Mouse (Mus musculus): ENCODE results near the gene Foxk2. TPM values are rescaled to one million over a fixed set of nuclear protein-coding genes. Genes with fewer than 3 reads are reported as not detected.

Foxk2 gene
- 14.2 TPM in 2 replicates for total RNA-seq (2023)

GRCm38 (mm10) chr11:121259160-121260100, at the start of gene Foxk2:
Gene Foxk2 (plus strand): TSS chr11:121259990.

GRCm38 (mm10) chr11:121229018-121229439, 30.8 kb upstream of the Foxk2 start, which contains the start of gene Cybc1:
Gene Cybc1 (minus strand): TSS chr11:121229322.

GRCm38 (mm10) chr11:121236564-121237344, 23.0 kb upstream of the Foxk2 start, which contains the start of gene Narf:
Gene Narf (plus strand): TSS chr11:121237253.

GRCm38 (mm10) chr11:121354091-121354707, 94.4 kb downstream of the Foxk2 start, which contains the start of gene Wdr45b:
Gene Wdr45b (minus strand): TSS chr11:121354445.

Other genes with a start within 250 kb of the Foxk2 start
- 1.8 and 2.3 TPM in 2 replicates for gene Cd7, start 220.6 kb upstream of the Foxk2 start, total RNA-seq (2023)
- gene Sectm1b, start 196.4 kb upstream of the Foxk2 start, total RNA-seq (2023) = not detected in 2 replicates
- gene Sectm1a, start 178.8 kb upstream of the Foxk2 start, total RNA-seq (2023) = not detected in 2 replicates
- not detected in 2 replicates for gene Tex19.2, start 141.3 kb upstream of the Foxk2 start, total RNA-seq (2023)
- gene Tex19.1, start 113.8 kb upstream of the Foxk2 start, total RNA-seq (2023) = not detected in 2 replicates
- gene Uts2r, start 99.7 kb upstream of the Foxk2 start, total RNA-seq (2023) = not detected in 2 replicates
- 3.1 and 4.5 TPM in 2 replicates for gene Hexdc, start 55.6 kb upstream of the Foxk2 start, total RNA-seq (2023)
- gene Ogfod3, start 55.3 kb upstream of the Foxk2 start, total RNA-seq (2023) = 2.1 and 3.6 TPM in 2 replicates
- 55.4 and 64.7 TPM in 2 replicates for gene Cybc1, start 30.7 kb upstream of the Foxk2 start, total RNA-seq (2023)
- 40.1 and 41.0 TPM in 2 replicates for gene Narf, start 22.7 kb upstream of the Foxk2 start, total RNA-seq (2023)
- gene Wdr45b, start 94.5 kb downstream of the Foxk2 start, total RNA-seq (2023) = 94.3 and 123 TPM in 2 replicates
- not detected in 2 replicates for gene Rab40b, start 128.3 kb downstream of the Foxk2 start, total RNA-seq (2023)
- 1.5 and 2.7 TPM in 2 replicates for gene Fn3krp, start 161.4 kb downstream of the Foxk2 start, total RNA-seq (2023)
- gene Fn3k, start 174.9 kb downstream of the Foxk2 start, total RNA-seq (2023) = 0.52 TPM in 1 of 2 replicates, not detected in the other
- 18.7 and 21.4 TPM in 2 replicates for gene Tbcd, start 192.0 kb downstream of the Foxk2 start, total RNA-seq (2023)

All from neutrophil, adult 65 days (primary cell).